In genomic region chr2:116063819-116064293, GRCm38 (mm10) we compare ENCODE assay signal across 8 mouse cellular contexts. TPM values are rescaled to one million over a fixed set of nuclear protein-coding genes. Genes with fewer than 3 reads are reported as not detected.
A peak's percentile ranks its signal among the peaks of the same experiment; 100 is the strongest.
DNase-seq lines count a peak whose midpoint lies in the region; ATAC-seq and TF ChIP-seq lines count a peak whose summit lies in the region.

No protein-coding gene starts in this region.

- H3K9me3 ChIP-seq in heart, embryonic 15.5 days (replicated peaks), result no peaks in the 10 kb centered on the region

- peak; percentile 33 for DNase-seq in ovary, postnatal 14 days (ENCODE audit: low spot score)
- DNase-seq in ovary, adult 18-20 months (ENCODE audit: low spot score), result no peak
- DNase-seq in liver, result peak; percentile 8
- peak; percentile 71 for DNase-seq in neural tube, embryonic 10.5 days (ENCODE audit: extremely low spot score, low spot score)
- no peak for DNase-seq in urinary bladder, adult 18-20 months (ENCODE audit: low spot score in 2 of 2)
- no peak for DNase-seq in thymus, postnatal 0 days (ENCODE audit: low spot score)

- H3K27me3 ChIP-seq in heart, embryonic 15.5 days, result no peaks in the 10 kb centered on the region

- under 1% methylated on average over 37 of the region's 37 CpGs for WGBS in heart, embryonic 15.5 days

- peak overlapping the region; percentile 95 for H3K9ac ChIP-seq in heart, embryonic 15.5 days

- TF ChIP-seq CTCF in cortical plate, adult 2 months (IDR thresholded peaks at IDR 0.05; ENCODE audit: extremely low read depth, insufficient read depth, low read length), result no peak

- H3K4me3 ChIP-seq in cortical plate, adult 2 months (ENCODE audit: insufficient read depth, low read length), result peak overlapping the region; percentile 78
- peak overlapping the region; percentile 89 for H3K4me3 ChIP-seq in heart, embryonic 15.5 days

- no peak for ATAC-seq in heart, embryonic 15.5 days (replicated peaks; ENCODE audit: insufficient number of reproducible peaks, insufficient read depth, low FRiP score, low read depth)

- H3K4me1 ChIP-seq in cortical plate, adult 2 months (ENCODE audit: control insufficient read depth, insufficient read depth, low read length), result no peaks in the 10 kb centered on the region
- peaks cover 20% of the 10 kb centered on the region for H3K4me1 ChIP-seq in heart, embryonic 15.5 days (replicated peaks)

- TF ChIP-seq POLR2A in cortical plate, adult 2 months (IDR thresholded peaks at IDR 0.05; ENCODE audit: extremely low read depth, insufficient read depth, low read length), result no peak

- H3K27ac ChIP-seq in cortical plate, adult 2 months (ENCODE audit: insufficient read depth, low read length), result peak overlapping the region; percentile 47; the same call in 1 of the 2 replicates
- peak overlapping the region; percentile 99 for H3K27ac ChIP-seq in heart, embryonic 15.5 days

- H3K36me3 ChIP-seq in heart, embryonic 15.5 days, result 0 out of 2 replicates have a peak, but pooled peaks cover 4% of the 10 kb centered on the region

- peak overlapping the region; percentile 81 for H3K4me2 ChIP-seq in heart, embryonic 15.5 days

RNA-seq across cellular contexts. Expression of gene Meis2, which starts 1.8 kb away (rescaled TPM):
- 62.9 and 86.1 TPM in 2 replicates for polyA plus RNA-seq in cortical plate, adult 2 months (2012; rRNA removed)
- polyA plus RNA-seq in heart, embryonic 15.5 days (2015; fragmentation: Nextera tagmentation; extraction: Ambion mirVana), result 24.0 and 25.7 TPM in 2 replicates
- 8.2 TPM in 2 replicates for polyA plus RNA-seq in thymus, postnatal 0 days (2015; fragmentation: Nextera tagmentation; extraction: Ambion mirVana)

Comparison
In these comparisons a context has a peak if more than half of its experiments do, and no peak if none do; other contexts are left out.
1. DNase-seq: peak in ovary, postnatal 14 days (single experiment), liver (single experiment) and neural tube, embryonic 10.5 days (single experiment); none in ovary, adult 18-20 months (single experiment), urinary bladder, adult 18-20 months (0 of 2) and thymus, postnatal 0 days (single experiment).